Mouse (Mus musculus): ENCODE measurements around the gene Pgghg.
A peak's percentile ranks its signal among the peaks of the same experiment; 100 is the strongest.

The Pgghg gene

DNA sequence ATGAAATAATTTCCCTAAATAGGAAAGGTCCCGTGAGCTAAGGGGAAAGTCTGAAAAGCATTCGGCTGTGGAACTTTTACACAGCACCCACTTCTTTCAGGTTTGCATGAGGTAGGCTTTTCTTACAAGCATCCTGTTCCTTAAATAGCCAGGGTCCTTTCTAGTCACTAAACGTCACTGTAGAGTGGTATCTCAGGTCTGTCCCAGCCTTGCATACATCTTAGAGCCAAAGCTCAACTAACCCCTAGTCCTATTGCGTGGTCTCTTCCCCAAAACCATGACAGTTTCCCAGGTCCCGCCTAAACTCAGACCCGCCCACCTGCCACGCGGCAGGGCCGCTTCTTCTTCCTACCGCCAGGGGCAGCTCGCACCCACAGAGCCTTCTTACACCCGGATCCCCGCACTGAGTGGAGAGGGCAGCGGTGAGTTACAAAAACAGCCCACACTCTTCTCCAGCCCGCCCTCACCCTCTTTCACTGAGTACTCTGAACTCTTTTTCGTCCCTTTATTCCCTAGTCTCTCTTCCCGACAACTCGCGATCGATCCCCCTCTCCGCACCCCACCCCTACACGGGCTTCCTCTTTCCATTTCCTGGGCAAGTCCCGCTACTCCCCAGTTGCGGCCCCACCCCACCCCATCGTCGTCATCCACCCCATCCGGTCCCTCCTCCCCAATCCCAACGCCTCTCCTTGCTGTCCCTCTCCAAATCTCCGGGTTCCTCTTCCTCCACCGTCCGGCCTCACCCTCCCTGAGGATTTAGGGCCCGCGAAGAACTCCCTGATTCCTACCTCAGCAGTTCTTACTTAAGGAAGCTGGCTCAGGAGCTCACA lies at the start of gene Pgghg:
Pgghg (plus strand) TSS at position 170 of the 830 bp plus-strand sequence.
- DNase-seq (ENCODE audit: low spot score in 2 of 2) = peak in 1 of 2 experiments; percentile 61

DNA sequence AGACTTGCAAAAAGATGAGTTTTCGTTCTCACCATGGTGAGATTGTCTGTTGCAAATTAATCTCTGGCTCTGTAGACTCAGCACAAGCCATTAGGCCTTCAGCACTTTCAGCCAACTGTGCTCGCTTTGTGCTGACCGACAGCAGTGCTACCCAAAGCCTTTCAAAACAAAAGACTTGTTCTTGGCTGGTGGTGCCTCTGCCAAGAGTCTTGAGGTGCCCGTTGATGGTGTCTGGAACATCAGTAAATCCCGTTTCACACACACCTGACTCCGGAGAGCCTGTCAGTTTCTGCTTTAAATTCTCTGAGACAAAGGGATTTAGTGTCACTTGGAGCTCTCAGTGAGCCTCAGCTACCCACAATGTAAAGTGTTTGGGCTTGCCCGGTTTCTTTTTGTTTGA lies 47.2 kb upstream of the Pgghg start:
- no peak for DNase-seq (ENCODE audit: low spot score in 2 of 2)

DNA sequence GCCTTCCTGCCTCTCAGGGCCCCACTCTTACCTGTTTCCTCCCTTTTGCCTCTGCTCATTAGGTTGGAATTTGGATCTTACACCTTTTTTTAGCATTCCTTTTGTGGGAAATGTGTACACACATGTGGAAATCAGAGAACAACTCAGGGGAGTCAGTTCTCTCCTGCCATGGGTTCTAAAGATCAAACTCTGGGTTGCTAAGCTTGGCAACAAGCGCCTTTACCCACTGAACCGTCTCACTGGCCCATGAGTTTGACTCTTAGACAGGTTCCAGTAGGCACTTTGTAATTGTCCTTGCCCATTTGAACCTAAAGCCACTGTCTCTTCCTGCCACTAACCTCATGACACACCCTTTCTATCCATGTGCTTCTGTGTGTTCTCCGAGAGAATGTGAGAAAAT lies 46.6 kb upstream of the Pgghg start:
- no peak for DNase-seq (ENCODE audit: low spot score in 2 of 2)

DNA sequence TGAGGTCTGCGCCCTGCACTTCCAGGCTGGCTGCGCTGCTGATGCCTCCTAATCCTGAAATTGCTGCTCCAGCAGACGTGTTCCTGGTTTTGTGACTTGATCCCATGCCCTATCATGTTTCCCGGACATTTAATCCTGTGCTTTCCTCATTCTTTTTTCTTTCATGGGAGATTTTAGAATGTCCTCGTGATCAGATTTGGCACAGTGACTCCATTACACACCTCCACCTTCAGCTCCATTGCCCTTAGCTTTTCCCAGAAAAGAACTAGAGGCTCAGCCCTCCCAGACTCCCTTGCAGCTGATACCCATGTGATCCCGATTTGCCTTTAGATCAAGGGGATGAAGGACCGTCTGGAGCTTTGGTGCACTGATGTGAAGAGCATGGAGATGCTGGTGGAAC lies 43.3 kb upstream of the Pgghg start:
- DNase-seq (ENCODE audit: low spot score in 2 of 2) = no peak

DNA sequence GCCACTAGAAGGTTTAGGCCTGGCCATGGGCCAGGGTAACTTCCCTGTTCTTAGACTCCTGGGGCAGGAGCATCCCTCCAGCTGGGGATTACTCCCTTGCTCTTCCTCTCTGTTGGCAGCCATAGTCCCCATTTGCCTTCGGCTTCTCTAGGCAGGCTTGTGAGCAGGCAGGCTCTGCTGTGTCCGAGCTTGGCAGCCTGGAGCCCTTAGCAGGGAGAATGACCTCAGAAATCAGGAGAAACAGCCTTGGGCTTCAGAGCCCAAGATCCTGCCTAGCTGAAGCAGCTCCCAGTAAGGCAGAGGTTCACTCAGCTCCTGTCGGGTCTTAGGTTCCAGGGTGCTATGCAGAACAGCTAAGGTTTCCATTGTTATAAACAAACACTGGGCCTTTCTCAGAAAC lies 42.1 kb upstream of the Pgghg start:
- DNase-seq (ENCODE audit: low spot score in 2 of 2) = no peak

DNA sequence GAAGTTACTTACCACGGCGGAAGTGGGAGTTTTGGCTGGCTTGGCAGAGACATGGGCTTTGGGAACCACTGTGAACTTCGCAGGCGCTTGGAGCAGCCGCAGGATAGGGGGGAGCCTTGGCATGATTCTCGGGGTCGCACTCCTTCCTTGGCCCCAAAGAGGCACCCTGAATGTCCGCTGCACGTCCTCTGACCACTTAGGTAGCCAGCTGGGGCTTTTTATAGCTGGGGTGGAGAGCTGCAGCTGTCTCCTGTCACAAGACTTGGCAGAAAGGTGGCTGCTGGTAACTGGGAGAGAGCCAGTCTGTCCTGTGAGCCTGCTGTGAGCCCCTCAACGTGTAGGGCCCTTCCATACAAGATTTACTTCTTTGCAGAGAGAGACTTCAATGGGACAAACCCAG lies 41.0 kb upstream of the Pgghg start, which contains the start of gene Cox8b:
Cox8b (minus strand) TSS at position 227 of the 400 bp plus-strand sequence.
- no peak for DNase-seq (ENCODE audit: low spot score in 2 of 2)

DNA sequence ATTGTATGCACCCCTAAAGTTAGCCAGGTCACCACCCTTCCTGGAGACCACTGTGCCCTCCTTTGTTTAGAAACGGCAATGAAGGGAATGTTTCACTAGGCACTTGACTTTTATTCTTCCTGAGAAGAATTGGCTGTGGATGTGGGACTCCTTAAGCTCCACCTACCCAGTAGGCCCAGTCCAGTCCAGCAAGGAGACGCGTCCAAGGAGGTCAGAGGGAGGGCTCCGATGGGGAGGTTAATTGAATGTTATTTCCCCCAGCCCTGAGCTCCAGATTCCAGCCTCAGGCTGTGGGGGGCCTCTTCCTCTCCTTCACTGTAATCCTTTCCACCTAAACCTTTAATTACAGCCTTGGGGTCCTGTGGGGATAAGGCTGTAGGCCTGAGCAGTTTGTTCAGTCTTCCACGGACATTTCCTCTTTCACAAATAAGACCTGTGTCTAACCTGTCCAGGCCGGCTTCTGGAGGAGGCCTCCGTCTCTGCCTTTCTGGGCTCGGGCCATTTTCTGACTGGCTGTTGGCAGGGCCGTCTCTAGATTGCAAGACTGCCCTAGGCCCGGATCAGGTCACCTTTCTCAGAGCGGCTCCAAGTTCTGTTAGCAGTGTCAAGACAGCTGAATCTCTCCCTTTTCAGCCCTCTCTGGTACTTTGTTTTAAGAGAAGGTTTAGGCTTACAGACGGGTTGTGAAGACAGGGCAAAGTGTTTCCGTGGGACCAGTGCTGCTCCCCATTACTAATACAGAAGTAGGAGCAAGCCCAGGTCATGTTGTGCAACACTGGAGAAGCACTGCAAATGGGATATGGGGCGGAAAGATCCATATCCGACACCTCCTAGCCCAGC lies 38.9 kb upstream of the Pgghg start:
- DNase-seq (ENCODE audit: low spot score in 2 of 2) = no peak

DNA sequence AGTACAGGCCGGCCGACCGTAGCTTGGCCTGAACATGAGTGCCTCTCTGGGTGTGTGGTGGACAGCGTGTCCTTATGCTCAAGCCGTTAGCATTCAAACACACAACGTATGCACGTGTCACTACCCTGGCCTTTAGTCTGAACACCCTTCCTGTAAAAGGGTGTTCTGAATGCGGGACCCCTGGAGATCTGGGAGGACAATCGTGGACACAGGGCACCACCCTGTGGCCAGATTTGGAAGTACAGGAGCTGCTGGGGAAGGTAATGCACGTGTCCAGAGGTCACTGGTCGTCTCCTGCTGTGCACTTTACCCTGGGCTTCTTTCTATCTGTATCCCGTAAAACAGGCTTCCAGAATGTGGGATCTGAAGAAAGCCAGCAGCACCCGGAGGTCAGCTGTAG lies 38.0 kb upstream of the Pgghg start:
- DNase-seq (ENCODE audit: low spot score in 2 of 2) = peak in 1 of 2 experiments; percentile 74

DNA sequence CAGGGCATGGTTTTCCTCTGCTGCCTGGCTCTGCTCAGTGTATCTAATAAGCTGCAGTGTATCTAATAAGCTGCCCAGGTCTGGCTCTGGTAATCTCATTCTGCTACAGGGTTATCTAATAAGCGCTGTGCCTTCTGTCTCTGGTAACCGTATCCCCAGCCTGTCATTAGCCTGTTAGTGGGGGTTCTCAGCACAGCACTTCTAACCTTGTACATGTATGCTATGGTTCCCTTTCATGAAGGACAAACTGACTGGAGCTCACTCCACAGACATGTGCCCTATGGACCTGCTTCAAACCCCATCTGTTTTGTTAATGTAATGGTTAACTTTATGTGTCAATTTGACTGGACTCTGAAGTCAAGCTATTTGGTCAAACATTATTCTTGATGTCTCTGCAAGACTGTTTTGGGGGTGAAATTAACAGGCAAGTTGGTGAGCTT lies 35.5 kb upstream of the Pgghg start:
- no peak for DNase-seq (ENCODE audit: low spot score in 2 of 2)

DNA sequence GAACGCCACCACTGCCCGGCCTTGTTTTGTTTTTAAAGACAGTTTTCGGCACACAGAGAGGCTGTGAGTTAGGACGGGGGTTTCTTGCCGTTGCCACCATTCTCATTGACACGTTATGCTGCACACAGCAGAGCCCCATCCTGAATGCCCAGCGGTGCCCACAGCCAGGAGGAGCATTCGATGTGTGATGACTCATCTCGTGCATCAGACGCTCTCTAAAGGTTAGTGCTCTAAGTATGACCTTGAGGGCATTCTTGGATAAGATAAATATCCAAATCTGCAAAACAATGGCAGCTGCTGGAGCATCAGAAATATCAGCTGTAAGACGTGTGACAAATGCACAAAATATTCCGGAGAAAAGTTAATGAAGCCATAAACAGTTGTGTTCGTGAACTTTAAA lies 34.1 kb upstream of the Pgghg start:
- DNase-seq (ENCODE audit: low spot score in 2 of 2) = no peak

DNA sequence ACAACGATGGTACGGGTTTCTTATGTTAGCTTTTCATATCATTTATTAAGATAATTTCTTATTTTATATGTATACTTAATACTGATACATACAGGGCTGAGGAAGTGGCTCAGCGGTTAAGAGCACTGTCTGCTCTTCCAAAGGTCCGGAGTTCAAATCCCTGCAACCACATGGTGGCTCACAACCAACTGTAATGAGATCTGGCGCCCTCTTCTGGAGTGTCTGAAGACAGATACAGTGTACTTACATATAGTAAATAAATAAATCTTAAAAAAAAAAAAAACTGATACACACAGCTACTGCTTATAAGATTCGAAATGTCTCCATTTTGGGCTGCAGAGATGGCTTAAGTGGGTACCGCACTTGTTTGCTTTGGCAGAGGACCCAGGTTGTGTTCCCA lies 33.5 kb upstream of the Pgghg start:
- DNase-seq (ENCODE audit: low spot score in 2 of 2) = no peak

DNA sequence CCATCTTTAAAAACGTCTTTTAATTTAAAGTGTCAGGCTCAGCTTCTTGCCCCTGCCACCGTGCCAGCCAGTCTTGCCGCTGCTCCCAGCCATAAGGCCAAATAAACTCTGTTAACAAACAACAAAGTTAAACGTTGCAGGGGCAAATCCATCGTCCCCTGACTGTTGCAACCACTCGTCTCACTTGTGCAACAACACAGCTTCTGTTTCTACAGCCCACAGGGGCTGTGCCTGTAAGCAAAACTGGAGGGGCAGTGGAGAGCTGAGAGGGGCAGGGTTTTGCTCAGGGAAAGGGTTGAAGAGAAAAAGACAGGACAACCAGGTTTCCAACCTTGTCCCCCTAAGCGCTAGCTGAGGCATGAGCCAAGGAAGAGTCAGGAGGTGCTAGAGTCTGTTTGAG lies 33.0 kb upstream of the Pgghg start:
- no peak for DNase-seq (ENCODE audit: low spot score in 2 of 2)

DNA sequence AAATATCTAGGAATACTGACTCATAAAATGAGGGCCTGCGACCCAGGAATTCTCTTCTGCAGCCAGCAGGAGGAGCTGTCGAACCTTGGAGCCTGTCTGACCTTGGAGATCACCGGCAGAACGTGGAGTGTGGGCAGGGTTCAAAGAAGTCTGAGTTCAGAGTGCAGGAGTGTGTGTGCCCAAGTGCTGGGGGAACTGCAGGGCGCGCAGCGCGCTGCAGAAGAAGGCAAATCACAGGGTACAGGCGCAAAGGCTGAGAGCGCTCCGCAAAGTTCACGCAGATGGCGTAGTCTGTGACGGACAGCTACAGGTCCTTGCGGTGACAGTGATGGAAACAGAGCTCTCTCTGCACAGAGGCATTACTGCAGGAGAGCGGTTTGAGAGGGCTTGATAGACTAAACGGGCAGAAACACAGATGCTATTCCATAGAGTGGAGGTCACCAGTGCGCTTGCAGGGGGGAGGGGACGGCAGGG lies 32.5 kb upstream of the Pgghg start:
- peak in 1 of 2 experiments; percentile 63 for DNase-seq (ENCODE audit: low spot score in 2 of 2)

DNA sequence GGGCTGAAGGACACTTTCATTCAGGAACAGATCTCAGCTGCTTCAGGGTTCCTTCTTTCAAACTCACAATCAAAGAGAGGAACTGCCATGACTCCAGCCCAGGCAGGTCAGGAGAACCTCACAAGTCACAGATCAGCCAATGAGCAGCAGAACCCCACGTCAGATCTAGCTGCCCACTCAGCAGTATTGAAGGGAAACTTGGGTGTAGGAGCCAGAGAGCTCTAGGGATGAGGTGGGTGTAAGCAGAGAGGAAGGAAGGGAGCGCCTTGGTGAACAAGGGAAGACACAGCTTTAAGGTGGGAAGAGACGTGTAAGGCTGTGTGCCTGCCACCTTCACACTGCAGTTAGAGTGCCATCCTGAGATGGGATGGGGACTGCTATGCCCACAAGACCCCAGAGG lies 28.9 kb upstream of the Pgghg start:
- peak; percentile 50 to 52 for DNase-seq (ENCODE audit: low spot score in 2 of 2)

DNA sequence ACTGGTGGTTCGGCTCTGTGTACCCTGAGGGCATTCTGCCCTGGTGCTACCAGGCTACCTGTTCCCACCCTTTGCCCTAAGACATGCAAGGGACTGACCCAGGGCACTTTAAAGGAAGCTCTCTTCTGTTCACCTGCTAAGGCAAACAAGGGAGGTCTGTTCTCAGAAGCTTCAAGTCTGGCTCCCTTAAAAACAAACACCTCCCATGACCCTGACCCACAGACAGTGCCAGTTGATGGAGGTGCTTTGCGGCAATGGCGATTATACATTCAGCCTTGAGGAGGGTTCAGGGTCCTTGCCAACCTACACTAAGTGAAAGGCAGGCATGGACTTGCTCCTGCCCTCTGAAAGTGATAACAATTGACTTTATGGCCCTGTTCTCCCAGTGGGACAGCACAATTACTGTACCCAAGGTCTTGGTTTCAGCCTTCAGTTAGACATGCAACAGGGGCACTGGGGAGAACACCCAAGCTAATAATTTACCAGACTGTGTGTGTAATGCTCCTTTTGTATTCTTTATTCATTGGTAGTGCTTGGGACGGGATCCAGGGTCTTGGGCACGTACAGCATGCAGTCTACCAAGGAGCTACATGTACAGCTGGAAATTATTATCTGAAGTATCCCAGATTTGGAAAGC lies 28.2 kb upstream of the Pgghg start:
- DNase-seq (ENCODE audit: low spot score in 2 of 2) = no peak

DNA sequence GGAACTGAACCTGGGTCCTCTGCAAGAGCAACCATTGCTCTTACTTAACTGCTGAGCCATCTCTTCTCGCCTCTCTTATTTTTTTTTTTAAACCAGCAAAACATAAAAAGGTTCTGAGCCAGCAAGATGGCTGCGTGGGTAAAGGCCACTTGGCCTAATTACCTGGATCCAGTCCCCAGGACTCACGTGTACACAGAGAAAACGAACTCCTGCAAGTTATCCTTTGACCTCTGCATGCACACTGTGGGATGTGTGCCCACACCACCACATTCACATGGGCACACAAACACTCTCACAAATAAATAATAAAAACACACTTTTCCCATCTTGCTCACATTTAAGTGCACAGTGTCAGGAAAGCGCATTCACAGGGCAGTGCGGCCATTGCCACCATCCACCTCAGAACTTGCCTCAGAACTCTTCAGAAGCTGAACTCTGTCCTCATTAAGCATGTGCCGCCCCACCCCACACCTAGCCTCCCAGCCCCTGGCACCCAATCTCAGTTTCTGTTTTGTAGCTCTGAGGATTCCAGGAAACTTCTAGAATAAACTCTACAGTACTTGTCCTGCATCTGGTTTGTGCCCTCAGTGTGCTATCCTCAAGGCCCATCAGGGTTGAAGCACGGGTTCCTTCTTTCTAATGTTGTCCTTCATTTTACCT lies 27.0 kb upstream of the Pgghg start:
- DNase-seq (ENCODE audit: low spot score in 2 of 2) = no peak

DNA sequence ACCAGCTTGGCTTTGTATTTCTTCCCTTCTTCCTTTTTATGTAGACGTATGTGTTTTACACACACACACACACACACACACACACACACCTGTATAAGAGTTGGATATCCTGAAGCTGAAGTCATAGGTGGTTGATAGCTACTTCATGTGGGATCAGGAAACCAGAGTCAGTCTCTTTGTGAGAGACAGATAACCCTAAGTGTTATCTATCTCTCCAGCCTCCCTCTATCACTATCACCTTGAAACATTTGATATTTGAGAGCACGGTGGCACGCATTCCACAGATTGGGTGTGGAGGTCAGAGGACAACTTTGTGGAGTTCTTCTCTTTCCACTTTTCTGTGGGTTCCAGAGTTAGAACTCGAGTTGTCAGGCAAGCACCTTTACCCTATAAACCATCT lies 21.3 kb upstream of the Pgghg start:
- no peak for DNase-seq (ENCODE audit: low spot score in 2 of 2)

DNA sequence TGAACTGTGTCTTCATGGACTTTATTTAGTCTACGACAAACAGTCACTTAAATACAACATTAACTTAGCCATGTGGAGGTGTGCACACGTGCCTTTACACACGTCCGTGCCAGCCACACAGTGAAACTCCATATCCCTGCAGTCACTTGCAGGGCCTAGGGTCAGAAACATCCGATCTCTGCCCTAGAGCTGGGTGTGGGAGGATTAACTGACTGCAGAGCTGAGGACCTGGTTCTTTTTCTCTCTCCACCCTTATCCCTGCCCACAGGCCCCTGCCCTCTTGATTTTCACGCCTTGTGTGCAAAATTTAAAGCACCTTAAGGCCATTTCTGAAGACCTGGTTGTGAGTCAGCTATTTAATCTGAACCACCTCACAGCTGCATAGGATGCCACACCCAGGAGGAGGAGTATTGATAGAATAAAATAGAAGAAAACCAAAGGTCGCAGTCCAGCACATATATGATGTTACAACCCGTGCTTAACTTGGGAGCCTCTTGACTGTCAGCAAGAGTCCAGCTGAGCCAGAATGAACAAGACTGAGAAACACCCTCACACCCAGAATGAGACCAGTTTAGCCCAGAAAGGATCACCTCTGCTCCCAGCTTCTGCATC lies 20.7 kb upstream of the Pgghg start, which contains the start of gene Nlrp6:
Nlrp6 (plus strand) TSS at position 485 of the 612 bp plus-strand sequence.
- no peak for DNase-seq (ENCODE audit: low spot score in 2 of 2)

DNA sequence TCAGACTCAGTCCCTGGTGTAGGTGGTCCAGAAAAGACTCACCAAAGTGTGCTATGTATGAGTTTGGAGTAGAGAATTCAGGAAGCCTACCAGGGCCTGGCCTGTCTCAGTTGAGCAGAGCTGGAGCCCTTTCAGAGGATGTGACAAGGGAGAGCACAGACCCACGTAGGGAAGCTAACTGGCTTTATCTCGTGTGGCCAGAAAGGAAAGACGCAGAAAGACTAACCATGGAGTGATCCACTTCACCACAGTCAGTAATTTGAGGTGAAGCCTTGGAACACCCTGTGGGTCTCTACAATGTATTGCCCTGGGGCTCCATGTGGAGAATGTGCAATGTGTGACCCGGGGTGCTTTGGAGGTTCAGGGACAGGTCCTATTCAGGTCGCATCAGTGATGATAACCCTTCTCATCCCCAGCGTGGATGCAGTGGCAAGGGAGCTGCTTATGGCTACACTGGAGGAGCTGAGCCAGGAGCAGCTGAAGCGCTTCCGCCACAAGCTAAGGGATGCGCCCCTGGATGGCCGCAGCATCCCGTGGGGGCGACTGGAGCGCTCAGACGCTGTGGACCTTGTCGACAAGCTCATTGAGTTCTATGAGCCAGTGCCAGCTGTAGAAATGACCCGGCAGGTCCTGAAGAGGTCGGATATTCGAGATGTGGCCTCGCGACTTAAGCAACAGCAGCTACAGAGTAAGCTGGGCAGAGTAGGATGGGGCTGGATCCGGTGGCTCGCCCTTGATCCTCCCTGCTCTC lies 19.8 kb upstream of the Pgghg start:
- DNase-seq (ENCODE audit: low spot score in 2 of 2) = no peak

DNA sequence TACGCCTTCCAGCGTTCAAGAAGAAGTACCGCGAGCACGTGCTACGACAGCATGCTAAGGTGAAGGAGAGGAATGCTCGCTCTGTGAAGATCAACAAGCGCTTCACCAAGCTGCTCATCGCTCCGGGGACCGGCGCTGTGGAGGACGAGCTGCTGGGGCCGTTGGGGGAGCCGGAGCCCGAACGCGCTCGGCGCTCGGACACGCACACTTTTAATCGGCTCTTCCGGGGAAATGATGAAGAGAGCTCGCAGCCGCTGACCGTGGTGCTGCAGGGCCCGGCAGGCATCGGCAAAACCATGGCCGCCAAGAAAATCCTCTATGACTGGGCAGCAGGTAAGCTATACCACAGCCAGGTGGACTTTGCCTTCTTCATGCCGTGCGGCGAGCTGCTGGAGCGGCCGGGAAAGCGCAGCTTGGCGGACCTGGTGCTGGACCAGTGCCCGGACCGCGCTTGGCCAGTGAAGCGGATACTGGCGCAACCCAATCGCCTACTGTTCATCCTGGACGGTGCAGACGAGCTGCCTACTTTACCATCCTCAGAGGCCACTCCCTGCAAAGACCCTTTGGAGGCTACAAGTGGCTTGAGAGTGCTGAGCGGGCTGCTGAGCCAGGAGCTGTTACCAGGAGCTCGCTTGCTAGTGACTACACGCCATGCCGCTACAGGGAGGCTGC lies 18.7 kb upstream of the Pgghg start:
- no peak for DNase-seq (ENCODE audit: low spot score in 2 of 2)
